Mouse (Mus musculus) bone marrow, adult 2 months (tissue): Measurements from ENCODE around the gene Setd5.

Source experiments
- CTCF ChIP-seq: fragments of 200-500 bp; IDR thresholded peaks from 2 replicates; pipeline ENCODE4 v1.5.1; 2011; ENCODE audit warnings: low read length, control low read depth; ENCODE audit not compliant: control insufficient read depth, insufficient read depth
- POLR2A ChIP-seq: fragments of 200-500 bp; IDR thresholded peaks from 2 replicates; pipeline ENCODE4 v1.6.1; 2011; ENCODE audit warnings: low read depth, mild to moderate bottlenecking, control low read depth, low read length, borderline replicate concordance; ENCODE audit not compliant: control insufficient read depth

DNA sequence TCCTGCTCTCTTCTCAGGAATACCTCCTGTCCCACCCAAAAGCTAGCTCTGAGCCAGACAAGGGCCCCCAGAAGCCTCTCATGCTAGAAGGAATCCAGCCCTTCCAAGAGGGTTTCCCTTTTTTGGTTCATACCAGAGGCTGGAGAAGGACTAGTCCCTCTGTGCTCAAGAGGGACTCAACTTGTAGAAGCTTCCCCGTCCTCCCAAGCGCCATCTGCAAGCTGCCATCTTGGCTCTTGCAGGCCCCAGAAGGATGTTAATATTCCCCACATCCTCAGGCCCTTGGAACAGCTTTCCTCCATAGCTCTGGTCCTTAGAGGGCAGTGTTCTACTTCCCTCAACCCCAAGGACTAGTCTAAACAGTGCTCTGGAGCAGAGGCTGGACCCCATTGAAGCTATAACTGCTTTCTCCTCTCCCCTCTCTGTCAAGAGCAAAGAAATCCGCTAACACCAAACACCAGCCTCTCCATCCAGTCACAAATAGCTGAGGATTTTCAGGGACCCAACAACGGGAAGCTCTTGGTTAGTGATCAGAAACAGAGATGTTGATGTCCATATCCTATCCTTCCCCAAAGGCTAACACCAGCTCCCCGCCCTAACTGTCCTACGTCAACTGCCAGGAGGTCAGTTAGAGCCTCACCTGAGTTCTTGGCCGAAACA, 91.3 kb downstream of the Setd5 start:
- TF ChIP-seq CTCF (no peak), POLR2A (no peak)
